8 mouse cellular contexts compared by ENCODE assay signal in genomic region chr5:65763916-65764785, GRCm38 (mm10). TPM values are rescaled to one million over a fixed set of nuclear protein-coding genes. Genes with fewer than 3 reads are reported as not detected.
A peak's percentile ranks its signal among the peaks of the same experiment; 100 is the strongest.
DNase-seq lines count a peak whose midpoint lies in the region; ATAC-seq and TF ChIP-seq lines count a peak whose summit lies in the region.

No protein-coding gene starts in this region.

- H3K27me3 ChIP-seq in erythroblast, embryonic 14.5 days (ENCODE audit: control insufficient read depth), result no peaks in the 10 kb centered on the region
- H3K27me3 ChIP-seq in heart, embryonic 12.5 days (replicated peaks), result no peaks in the 10 kb centered on the region
- H3K27me3 ChIP-seq in kidney, postnatal 0 days (ENCODE audit: insufficient read depth, low read length), result no peaks in the 10 kb centered on the region
- H3K27me3 ChIP-seq in liver, embryonic 11.5 days (replicated peaks; ENCODE audit: control insufficient read depth, insufficient read depth, low read length), result no peaks in the 10 kb centered on the region
- H3K27me3 ChIP-seq in myocyte (ENCODE audit: control insufficient read depth, insufficient read depth, insufficient read length), result no peaks in the 10 kb centered on the region

- ATAC-seq in heart, embryonic 12.5 days (ENCODE audit: insufficient number of reproducible peaks, low FRiP score), result peak; percentile 89
- peak; percentile 82 for ATAC-seq in kidney, postnatal 0 days (replicated peaks; ENCODE audit: low FRiP score, low read depth)
- peak; percentile 85 for ATAC-seq in liver, embryonic 11.5 days (replicated peaks; ENCODE audit: low FRiP score)

- H3ac ChIP-seq in myocyte (ENCODE audit: control insufficient read depth, insufficient read length), result peak overlapping the region; percentile 98

- under 1% methylated on average over 89 of the region's 121 CpGs for WGBS in heart, embryonic 12.5 days
- under 1% methylated on average over 70 of the region's 121 CpGs for WGBS in kidney, postnatal 0 days
- under 1% methylated on average over 84 of the region's 121 CpGs for WGBS in liver, embryonic 11.5 days

- peak overlapping the region; percentile 97 for H3K9ac ChIP-seq in heart, embryonic 12.5 days
- peak overlapping the region; percentile 96 for H3K9ac ChIP-seq in kidney, postnatal 0 days (ENCODE audit: low read depth, low read length)
- H3K9ac ChIP-seq in liver, embryonic 11.5 days (ENCODE audit: low read depth, low read length), result peak overlapping the region; percentile 89

- TF ChIP-seq POLR2A in myocyte (IDR thresholded peaks at IDR 0.05; ENCODE audit: insufficient read length, low read depth), result peak; percentile 62

- DNase-seq in B cell, adult 2 months, result peak; percentile 70 to 73
- peak; percentile 90 for DNase-seq in brain, adult 2 months (ENCODE audit: low read depth, low spot score)
- DNase-seq in kidney, postnatal 0 days (ENCODE audit: low spot score), result peak; percentile 84
- DNase-seq in liver, embryonic 11.5 days (ENCODE audit: low spot score), result peak; percentile 84
- DNase-seq in spleen, postnatal 4 days (ENCODE audit: low spot score in 2 of 2), result peak; percentile 79 to 89

- no peaks in the 10 kb centered on the region for H3K79me2 ChIP-seq in myocyte (ENCODE audit: control insufficient read depth, insufficient read depth)

- peak; percentile 58 for TF ChIP-seq CTCF in kidney, postnatal 0 days (IDR thresholded peaks at IDR 0.05; ENCODE audit: low read depth)

- peak overlapping the region; percentile 81 for H3K4me2 ChIP-seq in heart, embryonic 12.5 days
- H3K4me2 ChIP-seq in kidney, postnatal 0 days (ENCODE audit: low read length), result peak overlapping the region; percentile 94
- H3K4me2 ChIP-seq in liver, embryonic 11.5 days, result peak overlapping the region; percentile 88
- peak overlapping the region; percentile 80 for H3K4me2 ChIP-seq in myocyte (ENCODE audit: low read depth)

- no peaks in the 10 kb centered on the region for H3K9me3 ChIP-seq in erythroblast, embryonic 14.5 days (ENCODE audit: control insufficient read depth, low read length)
- H3K9me3 ChIP-seq in heart, embryonic 12.5 days (replicated peaks), result no peaks in the 10 kb centered on the region
- H3K9me3 ChIP-seq in kidney, postnatal 0 days (replicated peaks; ENCODE audit: low read length), result no peaks in the 10 kb centered on the region
- no peaks in the 10 kb centered on the region for H3K9me3 ChIP-seq in liver, embryonic 11.5 days (ENCODE audit: control insufficient read depth, low read length)

- H3K4me3 ChIP-seq in erythroblast, embryonic 14.5 days (replicated peaks), result peak overlapping the region; percentile 95
- H3K4me3 ChIP-seq in heart, embryonic 12.5 days, result peak overlapping the region; percentile 73
- H3K4me3 ChIP-seq in kidney, postnatal 0 days (replicated peaks; ENCODE audit: low read depth, low read length), result peak overlapping the region; percentile 77
- H3K4me3 ChIP-seq in liver, embryonic 11.5 days (ENCODE audit: low read depth, low read length), result peak overlapping the region; percentile 93
- H3K4me3 ChIP-seq in myocyte, result peak overlapping the region; percentile 47

- H3K36me3 ChIP-seq in erythroblast, embryonic 14.5 days (ENCODE audit: control insufficient read depth), result peaks cover 11% of the 10 kb centered on the region
- no peaks in the 10 kb centered on the region for H3K36me3 ChIP-seq in heart, embryonic 12.5 days
- no peaks in the 10 kb centered on the region for H3K36me3 ChIP-seq in kidney, postnatal 0 days (ENCODE audit: insufficient read depth, low read length)
- H3K36me3 ChIP-seq in liver, embryonic 11.5 days (ENCODE audit: control insufficient read depth, insufficient read depth, low read length), result no peaks in the 10 kb centered on the region
- H3K36me3 ChIP-seq in myocyte (ENCODE audit: control insufficient read depth, insufficient read depth), result no peaks in the 10 kb centered on the region

- peak overlapping the region; percentile 99 for H3K27ac ChIP-seq in heart, embryonic 12.5 days (ENCODE audit: poor library complexity, severe bottlenecking)
- peak overlapping the region; percentile 99 for H3K27ac ChIP-seq in kidney, postnatal 0 days
- H3K27ac ChIP-seq in liver, embryonic 11.5 days (ENCODE audit: low read depth, low read length), result peak overlapping the region; percentile 95

- peaks cover 40% of the 10 kb centered on the region for H3K4me1 ChIP-seq in erythroblast, embryonic 14.5 days (ENCODE audit: control insufficient read depth)
- H3K4me1 ChIP-seq in heart, embryonic 12.5 days (replicated peaks), result peaks cover 23% of the 10 kb centered on the region
- no peaks in the 10 kb centered on the region for H3K4me1 ChIP-seq in kidney, postnatal 0 days (replicated peaks; ENCODE audit: insufficient read depth, low read length)
- peaks cover 15% of the 10 kb centered on the region for H3K4me1 ChIP-seq in liver, embryonic 11.5 days (replicated peaks; ENCODE audit: control insufficient read depth, insufficient read depth, low read length)

TF ChIP-seq in myocyte, 11 proteins besides CTCF, POLR2A, EP300 and RAD21:
- TF ChIP-seq POLR2AphosphoS2 (IDR thresholded peaks at IDR 0.05; ENCODE audit: insufficient read length, low read depth), result no peak
- peak in 2 of 3 experiments; percentile 53 to 86 for TF ChIP-seq MYOD1 (IDR thresholded peaks at IDR 0.05; ENCODE audit: control insufficient read depth in 1 of 3, insufficient read length in 2 of 3, low read depth in 2 of 3)
- no peak for TF ChIP-seq TCF12 (IDR thresholded peaks at IDR 0.05; ENCODE audit: insufficient read depth, poor library complexity, severe bottlenecking)
- TF ChIP-seq REST (IDR thresholded peaks at IDR 0.05; ENCODE audit: insufficient read depth, insufficient read length), result no peak
- no peak for TF ChIP-seq USF1 (IDR thresholded peaks at IDR 0.05; ENCODE audit: low read depth)
- no peak for TF ChIP-seq SRF (IDR thresholded peaks at IDR 0.05; ENCODE audit: control insufficient read depth, insufficient read length, low read depth)
- TF ChIP-seq MYOG (IDR thresholded peaks at IDR 0.05; ENCODE audit: control insufficient read depth in 1 of 3, insufficient read depth in 1 of 3, insufficient read length in 2 of 3, low read depth in 2 of 3), result peak in 2 of 3 experiments; percentile 83 to 84

RNA-seq across cellular contexts. Expression of gene N4bp2, which starts 0.8 kb away (rescaled TPM):
- 0.20 and 0.42 TPM in 2 replicates for polyA plus RNA-seq in erythroblast, embryonic 14.5 days (2012)
- 31.9 and 32.9 TPM in 2 replicates for polyA plus RNA-seq in heart, embryonic 12.5 days (2016; fragmentation: Nextera tagmentation; extraction: Ambion mirVana)
- 14.9 and 15.8 TPM in 2 replicates for polyA plus RNA-seq in kidney, postnatal 0 days (2015; fragmentation: Nextera tagmentation; extraction: Ambion mirVana)
- 28.2 and 31.6 TPM in 2 replicates for polyA plus RNA-seq in liver, embryonic 11.5 days (2014; fragmentation: Nextera tagmentation; extraction: Ambion mirVana)
- polyA plus RNA-seq in myocyte (2012; fragmentation: generic; extraction: Trizol), result 1.9 TPM

Comparison
In these comparisons a context has a peak if more than half of its experiments do, and no peak if none do; other contexts are left out.
1. Peak in every context shown above with its lines: DNase-seq, ATAC-seq, H3K4me3 ChIP-seq and H3K27ac ChIP-seq.